ENCODE assay signal across 10 mouse cellular contexts in the genomic region with DNA sequence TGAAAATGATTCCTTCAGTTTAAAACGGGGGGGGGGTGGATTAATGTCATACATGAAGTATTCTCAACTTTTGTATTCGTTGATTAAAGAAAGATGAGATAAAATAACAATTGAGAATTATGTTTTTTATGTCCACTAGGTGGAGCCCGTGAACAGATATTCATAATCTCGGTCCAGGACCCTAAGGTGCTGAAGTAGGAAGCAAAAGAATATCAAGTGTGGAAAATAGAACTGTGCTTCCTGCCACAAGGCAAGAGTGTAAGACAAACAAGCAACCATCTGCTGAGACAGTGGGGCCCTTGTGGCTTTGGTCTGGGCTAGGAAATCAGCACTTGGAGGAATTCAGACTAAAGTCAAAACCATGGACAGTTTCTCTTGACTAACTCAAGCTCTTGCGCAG. TPM values are rescaled to one million over a fixed set of nuclear protein-coding genes. Genes with fewer than 3 reads are reported as not detected.
DNase-seq lines count a peak whose midpoint lies in the region; ATAC-seq and TF ChIP-seq lines count a peak whose summit lies in the region.
"Had no signal": no experiment of that assay in that cellular context is flagged by ENCODE, and none has a peak within 500 bp of the region (broad histone marks: within the 10 kb centered on the region; RNA-seq: fewer than 3 reads in every experiment).

No protein-coding gene starts in this region.

- no peaks in the 10 kb centered on the region for H3K36me3 ChIP-seq in heart, embryonic 12.5 days
- H3K36me3 ChIP-seq in midbrain, embryonic 14.5 days (ENCODE audit: control insufficient read depth, insufficient read depth, low read length) = no peaks in the 10 kb centered on the region
- no peaks in the 10 kb centered on the region for H3K36me3 ChIP-seq in midbrain, embryonic 15.5 days (replicated peaks)
- H3K36me3 ChIP-seq: limb, embryonic 15.5 days had no signal

- H3K4me2 ChIP-seq in heart, embryonic 12.5 days = no peak overlapping the region
- no peak overlapping the region for H3K4me2 ChIP-seq in midbrain, embryonic 14.5 days (ENCODE audit: low read length)
- no peak overlapping the region for H3K4me2 ChIP-seq in midbrain, embryonic 15.5 days
- H3K4me2 ChIP-seq: limb, embryonic 15.5 days had no signal

- H3K27me3 ChIP-seq in heart, embryonic 12.5 days (replicated peaks) = no peaks in the 10 kb centered on the region
- no peaks in the 10 kb centered on the region for H3K27me3 ChIP-seq in midbrain, embryonic 14.5 days (ENCODE audit: control insufficient read depth, insufficient read depth, low read length)
- no peaks in the 10 kb centered on the region for H3K27me3 ChIP-seq in midbrain, embryonic 15.5 days (replicated peaks)
- H3K27me3 ChIP-seq: limb, embryonic 15.5 days had no signal

- TF ChIP-seq CTCF in brain, embryonic 14.5 days (IDR thresholded peaks at IDR 0.05; ENCODE audit: borderline replicate concordance, extremely low read depth, insufficient read depth, insufficient read length) = 0 out of 2 replicates have a peak, but pooled peaks have one; percentile 22

- peak; percentile 46 for DNase-seq in heart, adult 11 months
- DNase-seq in midbrain, embryonic 14.5 days = peak; percentile 77
- DNase-seq in brain, embryonic 14.5 days (ENCODE audit: low read depth) = peak; percentile 52
- no peak for DNase-seq in right cerebral cortex, postnatal 4 days
- DNase-seq in spleen, postnatal 36 days (ENCODE audit: low spot score in 2 of 2) = no peak

- H3K9ac ChIP-seq in heart, embryonic 12.5 days = no peak overlapping the region
- no peak overlapping the region for H3K9ac ChIP-seq in midbrain, embryonic 14.5 days (replicated peaks; ENCODE audit: low read length)
- no peak overlapping the region for H3K9ac ChIP-seq in midbrain, embryonic 15.5 days
- H3K9ac ChIP-seq: limb, embryonic 15.5 days had no signal

- no peaks in the 10 kb centered on the region for H3K4me1 ChIP-seq in heart, embryonic 12.5 days (replicated peaks)
- no peaks in the 10 kb centered on the region for H3K4me1 ChIP-seq in midbrain, embryonic 14.5 days (ENCODE audit: control insufficient read depth, insufficient read depth, low read length)
- H3K4me1 ChIP-seq in midbrain, embryonic 15.5 days = no peaks in the 10 kb centered on the region
- H3K4me1 ChIP-seq: limb, embryonic 15.5 days had no signal

- H3K27ac ChIP-seq in heart, embryonic 12.5 days (ENCODE audit: poor library complexity, severe bottlenecking) = no peak overlapping the region
- no peak overlapping the region for H3K27ac ChIP-seq in midbrain, embryonic 14.5 days (replicated peaks; ENCODE audit: low read depth, low read length)
- H3K27ac ChIP-seq in midbrain, embryonic 15.5 days = no peak overlapping the region
- H3K27ac ChIP-seq: limb, embryonic 15.5 days had no signal

- H3K4me3 ChIP-seq in heart, embryonic 12.5 days = no peak overlapping the region
- H3K4me3 ChIP-seq in midbrain, embryonic 14.5 days (replicated peaks; ENCODE audit: low read depth, low read length) = no peak overlapping the region
- H3K4me3 ChIP-seq in midbrain, embryonic 15.5 days = no peak overlapping the region
- H3K4me3 ChIP-seq: limb, embryonic 15.5 days had no signal

- no peaks in the 10 kb centered on the region for H3K9me3 ChIP-seq in heart, embryonic 12.5 days (replicated peaks)
- no peaks in the 10 kb centered on the region for H3K9me3 ChIP-seq in midbrain, embryonic 14.5 days (ENCODE audit: control insufficient read depth, low read length)
- no peaks in the 10 kb centered on the region for H3K9me3 ChIP-seq in midbrain, embryonic 15.5 days
- H3K9me3 ChIP-seq: limb, embryonic 15.5 days had no signal

- 29% methylated on average over 5 of the region's 5 CpGs for WGBS in heart, embryonic 12.5 days
- WGBS in midbrain, embryonic 14.5 days = 32% methylated on average over 5 of the region's 5 CpGs
- 32% methylated on average over 5 of the region's 5 CpGs for WGBS in midbrain, embryonic 15.5 days

- ATAC-seq in heart, embryonic 12.5 days (ENCODE audit: insufficient number of reproducible peaks, low FRiP score) = no peak
- no peak for ATAC-seq in midbrain, embryonic 14.5 days (ENCODE audit: low FRiP score, low TSS enrichment)
- ATAC-seq in midbrain, embryonic 15.5 days (replicated peaks) = no peak
- peak; percentile 96 for ATAC-seq in megakaryocyte progenitor cell, adult 5-6 weeks (replicated peaks; ENCODE audit: poor library complexity)

- TF ChIP-seq POLR2A in brain, embryonic 14.5 days (IDR thresholded peaks at IDR 0.05; ENCODE audit: borderline replicate concordance, extremely low read depth, insufficient read depth, insufficient read length, poor library complexity, severe bottlenecking) = no peak

RNA-seq across cellular contexts. Expression of gene Kap, which starts 50.9 kb away (rescaled TPM):
- not detected in 2 replicates for polyA plus RNA-seq in heart, embryonic 12.5 days (2016; fragmentation: Nextera tagmentation; extraction: Ambion mirVana)
- not detected in 2 replicates for polyA plus RNA-seq in midbrain, embryonic 14.5 days (2014; fragmentation: Nextera tagmentation; extraction: Ambion mirVana)
- not detected in 2 replicates for polyA plus RNA-seq in midbrain, embryonic 15.5 days (2015; fragmentation: Nextera tagmentation; extraction: Ambion mirVana)
- not detected in 2 replicates for polyA plus RNA-seq in brain, embryonic 14.5 days (2012; rRNA removed)
- total RNA-seq in megakaryocyte progenitor cell, adult 5-6 weeks (2015) = not detected in 2 replicates
- total RNA-seq in megakaryocyte progenitor cell, adult 5-6 weeks (2017) = not detected in 2 replicates
- polyA plus RNA-seq: limb, embryonic 15.5 days; stomach, embryonic 16.5 days had no signal

Comparison
In these comparisons a context has a peak if more than half of its experiments do, and no peak if none do; other contexts are left out.
1. DNase-seq: peak in heart, adult 11 months (single experiment), midbrain, embryonic 14.5 days (single experiment) and brain, embryonic 14.5 days (single experiment); none in right cerebral cortex, postnatal 4 days (single experiment) and spleen, postnatal 36 days (0 of 2).